Mouse (Mus musculus) lung, postnatal 36 days (tissue): ENCODE measurements around the gene Sik3.
A peak's percentile ranks its signal among the peaks of the same experiment; 100 is the strongest.

Source experiments
- DNase-seq: peaks from one replicate; pipeline ENCODE4 v3.0.0; 2022; ENCODE audit warnings: mixed read lengths

The Sik3 gene

DNA sequence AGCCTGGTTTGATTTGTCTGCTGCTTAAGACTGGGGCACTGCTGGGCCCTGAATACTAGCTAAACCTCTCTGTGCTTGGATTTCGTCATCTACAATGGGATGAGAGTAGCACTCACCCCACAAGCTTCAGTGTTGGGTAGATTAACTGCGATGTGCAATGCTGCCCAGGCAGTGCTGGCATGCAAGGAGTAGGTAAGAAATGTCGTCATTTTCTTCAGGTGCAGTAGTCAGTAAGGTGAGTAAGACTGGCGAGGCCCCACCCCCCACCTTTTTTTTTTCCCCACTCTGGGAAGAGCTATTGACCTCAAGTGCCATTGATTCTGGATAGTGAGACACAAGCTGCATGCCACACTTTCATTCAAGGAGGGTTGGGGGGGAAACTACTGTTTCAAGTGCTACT lies 3.8 kb downstream of the Sik3 start:
- peak; percentile 69 for DNase-seq

DNA sequence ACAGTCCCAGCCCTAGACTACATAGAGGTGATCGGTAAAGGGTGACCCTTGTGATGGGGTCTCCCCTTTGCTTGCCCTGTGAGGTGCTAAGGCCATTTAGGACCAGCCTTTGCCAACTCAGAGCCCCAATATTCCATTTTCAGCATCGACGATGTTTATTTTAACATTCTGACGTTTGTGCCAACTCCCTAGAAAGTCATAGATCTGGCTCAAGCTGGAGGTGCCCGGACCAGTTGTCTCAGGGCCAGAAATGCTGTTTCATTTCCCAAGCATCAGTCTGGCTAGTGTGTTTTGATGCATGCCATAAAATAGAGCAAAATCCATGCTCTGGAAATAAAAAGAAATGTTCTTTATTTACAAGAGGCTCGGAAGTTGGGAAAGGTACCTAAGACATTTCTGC lies 5.7 kb downstream of the Sik3 start:
- DNase-seq: no peak

DNA sequence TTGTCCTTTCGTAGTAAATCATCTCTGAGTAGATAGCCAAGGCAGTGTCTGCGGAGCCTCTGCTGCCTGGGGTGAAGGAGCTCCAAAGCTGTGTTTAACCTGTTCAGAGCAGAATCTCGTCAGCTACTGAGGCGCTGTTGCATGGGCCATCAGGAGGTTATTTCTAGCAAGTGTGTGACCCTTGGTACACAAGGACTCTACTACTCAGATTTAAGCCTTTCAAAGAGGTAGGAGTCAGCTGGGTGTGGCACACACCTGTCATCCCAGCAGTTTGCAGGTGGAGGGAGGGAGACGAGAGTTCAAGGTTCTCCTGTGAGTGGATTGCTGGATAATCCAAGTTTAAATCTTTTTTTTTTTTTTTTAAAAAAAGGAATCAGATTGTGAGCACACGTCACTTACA lies 7.4 kb downstream of the Sik3 start:
- no peak for DNase-seq

DNA sequence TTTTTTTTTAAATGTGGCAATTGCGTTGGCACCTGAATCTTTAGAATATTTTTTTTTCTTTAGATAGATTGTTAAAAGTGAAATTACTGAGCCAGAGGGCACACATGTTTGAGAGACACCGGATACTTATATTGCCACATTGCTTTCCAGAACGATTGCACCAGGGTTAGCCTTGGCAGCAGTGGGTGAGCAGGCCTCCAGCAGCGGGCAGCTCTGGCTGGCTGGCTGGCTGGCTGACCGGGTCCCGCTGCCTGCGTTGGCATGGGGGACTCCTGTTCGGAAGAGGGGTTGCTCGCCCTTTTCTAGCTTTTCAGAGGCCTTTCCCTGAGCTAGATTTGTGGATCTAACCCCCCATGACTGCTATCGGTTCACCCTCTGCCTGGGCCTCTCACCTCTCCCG lies 11.0 kb downstream of the Sik3 start:
- DNase-seq: no peak

DNA sequence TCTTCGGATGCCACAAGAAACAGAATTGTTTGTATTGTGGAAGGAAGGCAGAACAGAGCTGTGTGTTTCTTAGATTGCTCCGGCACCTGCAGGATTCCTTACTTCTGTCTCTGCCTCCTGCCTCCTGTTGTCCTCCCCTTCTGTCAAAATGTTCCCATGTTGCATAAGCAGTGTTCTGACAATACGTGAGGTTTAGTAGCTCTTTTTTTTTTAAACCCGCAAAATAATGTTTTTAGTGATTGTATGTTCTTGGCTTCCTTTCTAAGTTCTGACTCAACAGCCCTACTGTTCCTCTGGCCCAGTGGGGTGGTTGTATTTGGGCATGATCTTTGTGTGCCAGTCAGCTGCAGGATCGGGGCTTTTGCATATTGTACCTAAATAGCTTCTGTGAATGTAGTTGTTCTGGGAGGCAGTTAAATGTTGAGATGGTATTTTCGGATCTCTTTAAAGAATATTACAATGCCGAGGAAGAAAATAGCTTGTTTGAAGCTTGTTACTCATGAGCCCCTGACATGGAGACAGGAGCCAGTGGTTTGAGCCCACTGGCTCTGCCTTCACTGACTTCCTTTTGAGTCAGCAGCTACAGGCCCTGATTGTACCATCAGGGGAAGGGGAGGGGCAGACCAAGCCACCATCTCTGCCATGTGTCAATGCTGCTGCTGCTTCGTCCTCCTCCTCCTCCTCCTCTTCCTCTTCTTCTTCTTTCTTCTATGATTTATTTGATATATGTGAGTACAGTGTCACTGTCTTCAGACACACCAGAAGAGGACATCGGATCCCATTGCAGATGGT lies 13.6 kb downstream of the Sik3 start:
- no peak for DNase-seq

DNA sequence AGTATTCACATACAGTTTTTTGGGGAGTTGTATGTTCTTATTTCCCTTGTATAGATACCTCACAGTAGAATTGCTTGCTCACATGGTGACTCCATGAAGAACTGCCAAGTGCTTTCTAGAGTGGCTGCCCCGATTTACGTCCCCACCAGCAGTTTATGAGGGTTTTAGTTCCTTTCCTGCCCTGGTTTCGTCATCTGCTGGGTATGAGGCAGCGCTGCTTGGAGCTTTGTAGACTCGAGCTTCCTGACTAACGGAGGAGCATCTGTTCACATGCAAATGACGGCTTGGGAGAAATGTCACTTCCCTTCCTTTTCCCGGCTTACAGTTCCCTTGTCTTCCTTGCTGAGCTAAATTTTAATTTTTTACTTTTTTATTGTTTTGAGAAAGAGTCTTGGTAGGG lies 15.4 kb downstream of the Sik3 start:
- no peak for DNase-seq

DNA sequence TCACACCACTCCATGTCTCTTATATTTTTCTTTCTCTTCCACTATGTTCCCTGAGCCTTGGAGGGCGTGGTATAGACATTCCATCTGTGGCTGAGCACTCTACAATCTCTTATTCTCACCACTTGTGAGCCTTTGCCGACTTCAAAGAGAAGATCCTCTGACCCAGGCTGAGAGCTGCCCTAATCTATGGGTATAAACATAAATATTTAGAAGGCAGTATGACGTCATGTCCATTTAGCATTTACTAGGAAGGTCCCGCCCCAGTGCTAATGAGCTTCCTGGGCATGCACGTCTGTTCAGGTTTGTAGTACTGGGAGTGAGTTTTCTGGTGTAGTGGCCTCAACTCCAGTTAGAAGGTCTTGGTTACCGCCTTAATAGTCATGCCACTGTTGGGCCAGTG lies 16.9 kb downstream of the Sik3 start:
- no peak for DNase-seq

DNA sequence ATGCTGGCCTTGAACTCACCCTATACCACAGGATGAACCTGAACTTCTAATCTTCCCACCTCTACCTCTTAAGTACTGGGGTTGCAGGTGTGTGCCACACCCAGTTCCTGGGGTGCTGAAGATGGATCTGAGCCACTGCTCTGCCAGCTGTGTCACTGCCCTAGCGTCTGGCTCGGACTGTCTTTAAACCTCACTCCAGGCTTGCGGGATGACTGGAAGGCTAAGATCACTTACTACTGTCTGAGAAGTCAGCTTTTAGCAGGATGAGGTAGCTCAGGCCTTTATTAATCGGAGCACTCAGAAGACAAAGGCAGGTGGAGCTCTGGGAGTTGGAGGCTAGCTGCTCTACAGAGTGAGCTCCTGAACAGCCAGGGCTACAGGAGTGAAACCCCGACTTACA lies 17.6 kb downstream of the Sik3 start:
- no peak for DNase-seq

DNA sequence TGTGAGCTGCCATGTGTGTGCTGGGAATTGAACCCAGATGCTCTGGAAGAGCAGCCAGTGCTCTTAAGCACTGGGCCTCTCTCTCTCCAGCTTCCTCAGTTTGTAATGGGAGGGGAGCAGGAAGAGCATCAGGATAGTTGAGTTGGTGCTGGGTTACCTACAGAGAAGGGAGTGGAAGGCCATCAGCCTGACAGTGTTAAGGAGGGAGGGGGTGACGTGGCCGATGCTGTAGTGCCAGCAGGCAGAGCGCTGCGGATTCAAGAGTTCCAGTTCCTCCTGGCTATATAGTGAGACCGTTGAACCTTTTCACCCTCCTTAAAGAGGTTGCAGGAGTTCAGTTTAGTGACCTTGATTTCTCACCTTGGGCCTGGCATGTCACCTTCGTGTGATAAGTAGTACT lies 18.3 kb downstream of the Sik3 start:
- DNase-seq: no peak

DNA sequence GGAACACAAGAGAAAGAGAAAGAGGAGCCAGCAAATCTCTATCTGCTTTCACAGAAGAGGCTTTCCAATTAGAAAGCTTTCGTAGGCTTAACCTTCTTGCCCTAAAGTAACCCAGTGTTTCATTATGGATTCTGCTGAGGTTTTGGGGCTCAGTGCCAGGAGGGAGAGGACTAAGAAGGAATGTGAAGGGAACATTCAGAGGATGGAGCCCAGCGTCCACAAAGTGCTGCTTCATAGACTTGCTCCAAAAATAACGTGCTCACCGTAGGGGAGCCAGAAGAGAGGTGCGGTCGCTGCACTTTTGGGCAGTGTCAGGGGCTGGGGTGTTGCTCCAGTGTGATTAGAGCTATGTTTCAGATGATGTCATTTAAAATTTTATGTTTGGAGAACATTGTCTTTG lies 19.6 kb downstream of the Sik3 start:
- peak; percentile 58 for DNase-seq

DNA sequence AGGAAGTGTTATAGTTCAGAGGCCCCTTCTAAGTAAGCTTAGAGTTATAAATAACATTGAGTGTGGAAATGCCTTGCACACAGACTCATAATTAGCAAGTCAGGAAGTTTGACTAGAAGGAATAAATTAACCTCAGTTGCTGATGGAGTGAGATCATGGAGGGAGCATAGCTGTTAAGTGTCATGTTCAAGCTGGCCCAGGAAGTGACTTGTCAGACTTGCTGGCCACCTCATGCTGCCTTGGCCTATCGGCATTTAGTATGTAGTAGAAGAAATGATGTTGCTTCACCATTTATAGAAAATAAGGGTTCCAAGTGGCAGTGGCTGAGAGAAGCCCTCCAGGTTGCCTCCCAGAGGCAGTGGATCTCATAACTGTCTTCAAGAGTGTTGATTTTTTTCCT lies 20.4 kb downstream of the Sik3 start:
- DNase-seq: peak; percentile 32

DNA sequence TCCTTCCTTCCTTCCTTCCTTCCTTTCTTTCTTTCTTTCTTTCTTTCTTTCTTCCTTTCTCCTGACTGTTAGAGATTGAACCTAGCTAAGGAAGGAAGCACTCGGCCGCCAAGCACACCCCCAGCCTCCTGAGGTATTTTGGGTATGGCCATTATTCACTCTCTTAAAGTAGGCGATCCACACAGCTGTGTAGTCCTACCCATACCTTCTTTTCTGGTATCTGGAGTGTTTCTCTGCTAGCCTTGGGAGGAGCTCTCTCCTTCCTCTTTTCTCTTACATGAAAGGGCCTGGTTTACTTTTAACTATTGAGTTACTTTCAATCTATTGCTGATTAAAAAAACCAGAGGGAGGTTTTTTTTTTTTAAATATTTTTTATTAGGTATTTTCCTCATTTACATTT lies 21.2 kb downstream of the Sik3 start:
- DNase-seq: no peak

DNA sequence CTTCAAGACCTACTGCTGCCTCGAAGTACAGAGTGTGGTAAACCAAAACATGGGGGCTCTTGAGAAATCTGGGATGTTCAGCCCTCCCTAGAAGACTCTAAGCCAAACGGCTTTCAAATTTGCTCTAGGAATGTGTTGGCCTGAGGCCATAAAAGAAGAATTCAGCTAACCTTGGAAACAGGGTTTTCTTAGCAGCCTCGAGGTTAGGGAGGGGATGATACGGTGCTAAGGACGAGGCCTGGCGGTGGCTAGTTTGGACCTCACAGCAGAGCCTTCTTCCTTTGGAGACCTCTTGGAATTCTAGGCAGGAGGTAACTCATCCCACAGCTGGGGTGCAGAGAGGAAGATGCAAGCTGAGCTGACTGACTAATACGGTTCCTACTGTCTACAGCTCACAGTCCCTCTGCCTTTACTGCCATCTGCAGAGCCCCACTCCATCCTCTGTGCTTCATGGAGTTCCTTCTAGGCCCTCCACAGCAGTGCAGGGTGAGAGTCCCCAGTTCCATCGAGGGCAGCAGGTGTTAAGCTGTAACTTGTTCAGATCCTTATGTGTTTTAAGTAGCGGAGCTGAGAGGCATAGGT lies 22.8 kb downstream of the Sik3 start:
- no peak for DNase-seq

DNA sequence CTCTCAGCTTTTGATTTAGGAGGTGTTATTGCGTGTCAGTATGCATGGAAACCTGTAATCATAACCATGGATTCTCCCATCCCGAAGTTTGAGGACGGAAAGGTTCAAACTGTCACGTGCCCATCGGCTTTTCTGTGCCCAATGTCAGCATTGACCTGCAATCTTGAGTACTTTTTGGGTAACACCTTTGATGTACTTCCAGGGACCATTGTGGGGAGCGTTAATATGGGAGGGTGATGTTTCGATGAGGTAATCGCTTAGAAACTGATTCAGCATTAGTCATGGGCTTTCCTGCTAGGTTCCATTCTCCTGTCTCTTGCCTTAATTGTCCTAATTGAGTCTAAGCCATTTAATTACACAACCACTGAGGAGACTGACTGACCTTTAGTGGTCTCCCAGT lies 24.3 kb downstream of the Sik3 start:
- no peak for DNase-seq

DNA sequence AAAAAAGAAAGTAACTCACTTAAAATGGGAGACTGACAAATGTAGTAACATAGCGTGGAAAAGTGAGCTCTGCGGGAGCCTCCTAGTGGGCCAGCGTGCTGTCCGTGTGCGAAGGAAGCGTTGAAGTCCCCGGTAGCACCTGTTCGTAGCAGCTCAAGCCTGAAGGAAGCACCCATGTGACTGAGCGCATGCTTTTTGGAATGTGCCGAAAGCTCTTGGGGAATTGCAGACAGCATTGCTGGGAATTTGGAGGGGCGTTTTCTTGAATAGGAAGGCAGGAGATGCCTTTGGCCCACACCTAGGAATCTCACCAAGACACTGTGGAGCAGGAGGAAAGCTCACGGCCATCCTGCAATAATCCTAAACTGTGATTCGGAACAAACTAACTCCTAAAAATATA lies 26.2 kb downstream of the Sik3 start:
- no peak for DNase-seq

DNA sequence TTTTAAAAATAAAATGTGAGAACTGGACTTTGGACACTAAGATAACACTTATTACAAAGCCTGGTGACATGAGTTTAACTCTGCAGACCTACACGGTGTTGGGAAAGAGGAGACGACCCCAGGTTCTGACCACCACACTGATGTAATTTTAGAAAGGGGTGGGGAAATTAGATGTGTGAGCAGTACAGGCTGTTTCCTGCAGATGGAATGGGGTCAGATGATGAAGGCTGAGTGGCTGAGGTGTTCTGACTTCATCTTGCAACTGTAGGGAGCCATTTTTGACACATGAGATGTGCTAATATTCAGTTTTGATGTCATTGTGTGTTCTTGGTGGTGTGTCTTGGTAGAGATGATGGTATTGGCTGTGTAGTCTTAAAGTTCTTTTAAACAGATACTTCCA lies 28.6 kb downstream of the Sik3 start:
- DNase-seq: no peak

DNA sequence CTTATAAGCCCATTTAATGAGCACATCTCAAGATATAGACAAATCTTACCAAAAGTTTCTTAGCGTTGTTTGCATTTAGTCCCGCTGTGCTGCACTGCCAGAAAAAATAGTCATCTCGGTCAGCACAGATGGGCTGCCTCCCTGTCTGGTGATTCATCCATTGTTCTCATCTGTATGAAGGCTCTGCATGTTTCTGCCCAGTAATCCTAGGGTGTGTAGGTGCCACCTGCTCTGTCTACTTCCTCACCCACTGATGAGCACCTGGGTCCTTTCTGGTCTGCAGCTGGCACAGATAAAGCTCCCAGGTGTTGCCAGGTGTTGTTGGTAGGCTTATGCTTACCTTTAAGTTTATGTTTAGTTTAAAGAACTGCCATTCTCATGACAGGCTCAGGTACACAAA lies 29.8 kb downstream of the Sik3 start:
- no peak for DNase-seq

DNA sequence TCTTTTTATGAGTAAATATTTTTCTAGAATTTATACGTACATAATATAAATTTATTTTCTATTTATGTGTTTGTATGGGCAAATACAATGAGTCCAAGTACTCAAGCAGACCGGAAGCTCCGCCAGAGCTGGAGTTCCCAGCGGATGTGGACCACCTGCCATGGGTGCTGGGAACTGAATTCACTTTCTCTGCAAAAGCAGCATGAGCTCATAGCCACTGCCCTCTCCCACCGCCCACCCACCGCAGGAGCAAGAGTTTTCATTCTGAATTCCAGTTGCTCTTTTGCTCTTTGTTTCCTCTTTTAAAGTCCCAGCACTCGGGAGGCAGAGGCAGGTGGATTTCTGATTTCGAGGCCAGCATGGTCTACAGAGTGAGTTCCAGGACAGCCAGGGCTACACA lies 31.0 kb downstream of the Sik3 start:
- no peak for DNase-seq

DNA sequence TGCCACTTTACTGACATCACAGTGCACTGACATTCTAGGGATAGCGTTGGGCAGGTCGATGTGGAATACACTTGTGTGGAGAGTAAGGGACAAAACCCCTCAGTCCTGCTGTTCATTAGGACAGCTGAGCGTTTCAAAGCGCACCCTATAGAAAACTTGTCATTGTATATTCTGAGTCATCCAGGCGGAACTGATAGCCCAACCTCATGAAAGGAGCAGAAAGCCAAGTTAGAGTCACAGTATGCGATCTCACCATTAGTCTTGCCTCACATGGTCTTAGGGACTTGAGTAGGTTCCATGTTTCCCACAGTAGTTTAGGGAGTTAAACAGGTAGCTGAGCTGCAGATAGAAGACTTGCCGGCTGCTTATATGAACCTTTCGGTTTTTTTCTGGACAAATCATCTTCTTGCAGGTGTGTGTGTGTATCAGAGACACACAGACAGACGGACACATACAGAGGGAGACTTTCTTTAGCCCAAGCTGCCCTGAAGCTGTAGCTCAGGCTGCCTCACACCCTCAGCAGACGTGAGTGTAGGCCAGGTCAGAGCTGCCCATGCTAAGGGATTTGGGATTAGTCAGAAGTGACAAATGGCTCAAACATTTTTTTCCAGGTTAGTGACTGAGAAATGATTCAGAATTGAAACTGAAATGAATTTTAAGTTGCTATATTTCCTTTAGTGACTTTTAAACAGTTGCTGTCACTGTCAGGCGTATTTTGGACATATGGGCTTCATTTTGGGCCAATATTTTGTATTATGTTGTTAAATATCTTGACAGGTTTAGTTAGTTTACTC lies 34.3 kb downstream of the Sik3 start:
- no peak for DNase-seq

DNA sequence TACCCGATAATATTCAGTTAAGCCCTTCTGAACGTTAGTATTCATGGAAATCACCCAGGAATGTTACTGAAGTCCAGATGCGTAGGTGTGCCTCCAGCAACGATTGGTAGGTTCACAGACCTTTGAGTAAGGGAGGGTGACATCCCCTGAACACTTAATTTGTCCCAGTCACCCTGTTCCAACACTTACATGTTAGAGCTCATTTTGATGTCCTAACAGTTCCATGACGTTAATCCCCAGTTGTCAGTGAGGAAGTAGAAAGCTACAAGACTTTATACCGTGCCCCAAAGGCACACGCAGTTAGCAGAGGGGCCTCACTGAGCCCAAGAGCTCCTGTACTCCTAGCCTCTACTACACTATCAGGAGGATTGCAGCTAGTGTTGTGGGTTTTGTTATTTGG lies 36.9 kb downstream of the Sik3 start:
- no peak for DNase-seq

DNA sequence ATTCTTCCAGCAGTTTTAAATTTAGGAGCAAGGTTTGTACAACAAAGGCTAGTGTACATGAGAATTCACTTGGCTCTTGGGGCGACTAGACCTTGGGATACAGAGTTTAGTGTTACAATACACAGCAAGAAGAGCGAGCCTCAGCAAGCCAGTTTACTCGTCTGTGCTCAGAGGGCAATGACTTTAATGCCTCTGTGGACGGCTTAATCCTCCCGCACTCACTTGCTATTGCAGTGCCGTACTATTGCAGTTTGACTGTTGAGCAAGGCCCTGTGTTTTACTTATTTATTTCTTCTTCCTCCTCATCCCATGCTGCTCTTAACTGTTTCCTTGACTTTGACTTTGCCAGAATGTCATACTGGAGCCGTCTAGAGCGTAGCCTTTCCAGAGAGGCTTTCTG lies 37.6 kb downstream of the Sik3 start:
- no peak for DNase-seq

DNA sequence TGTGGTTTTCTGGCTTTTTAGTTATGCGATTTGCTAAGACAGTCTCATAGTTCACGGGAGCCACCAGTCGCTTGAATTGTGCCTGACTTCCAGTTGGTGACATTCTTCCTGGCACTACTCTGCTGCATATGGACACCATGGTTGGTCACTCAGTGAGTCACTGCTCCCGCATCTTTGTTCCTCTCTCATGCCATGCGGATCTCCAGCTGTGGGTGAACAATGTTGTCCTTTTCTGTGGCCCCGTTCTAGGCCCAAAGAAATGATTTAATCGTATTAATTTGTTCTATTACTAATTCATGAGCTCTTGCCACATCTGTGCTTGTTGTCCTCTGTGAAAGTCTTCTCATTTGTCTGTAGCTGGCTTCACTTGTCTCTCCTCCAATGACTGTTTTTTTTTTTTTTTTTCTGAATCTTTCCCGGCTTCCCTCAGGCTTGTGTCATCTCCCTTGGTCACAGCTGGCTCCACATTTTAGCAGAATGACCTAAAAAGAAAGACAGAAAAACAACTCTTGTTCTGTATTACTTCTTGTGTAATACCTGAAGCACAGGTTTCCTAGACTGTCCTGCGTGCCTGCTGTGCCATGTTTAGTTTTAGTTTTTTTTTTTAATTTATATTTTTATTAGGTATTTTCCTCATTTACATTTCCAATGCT lies 40.5 kb downstream of the Sik3 start:
- no peak for DNase-seq

DNA sequence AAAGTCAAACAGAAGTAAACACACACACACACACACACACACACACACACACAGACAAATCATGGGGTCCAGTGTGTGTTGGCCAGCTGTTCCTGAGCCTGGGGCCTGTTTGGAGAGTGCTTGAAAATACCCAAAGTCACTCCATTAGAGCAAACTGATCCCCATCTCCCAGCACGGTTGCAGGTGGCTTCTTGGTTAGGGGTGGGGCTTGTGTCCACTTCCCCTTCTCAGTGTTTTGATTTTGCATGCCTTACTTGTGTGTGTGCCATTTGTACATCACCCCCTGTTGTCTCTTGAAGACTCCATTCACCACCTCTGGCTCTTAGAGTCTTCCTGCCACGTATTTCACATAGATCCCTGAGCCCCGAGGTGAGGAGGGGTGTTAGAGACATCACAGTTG lies 45.4 kb downstream of the Sik3 start:
- DNase-seq: no peak

DNA sequence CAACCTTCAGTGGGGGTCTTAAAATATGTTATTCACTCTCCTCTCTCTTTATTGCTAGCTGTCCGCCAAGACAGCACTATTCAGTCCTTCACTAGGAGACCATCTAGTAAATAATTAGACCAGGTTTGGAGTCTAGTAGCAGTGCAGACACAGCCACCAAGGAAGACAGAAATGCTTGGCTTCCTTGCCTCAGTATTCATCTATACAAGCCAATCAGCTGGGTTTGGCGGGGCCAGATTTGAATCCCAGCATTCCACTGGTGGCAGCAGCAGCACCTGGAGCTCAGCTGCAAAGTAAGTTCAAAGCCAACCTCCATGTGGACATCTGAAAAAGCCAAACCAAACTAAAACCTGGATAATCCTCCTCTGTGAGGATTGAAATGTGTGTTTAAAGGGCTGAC lies 47.6 kb downstream of the Sik3 start:
- no peak for DNase-seq
